Mouse (Mus musculus) MEL (cell line): Measurements from ENCODE around the gene Cbx6. TPM values are rescaled to one million over a fixed set of nuclear protein-coding genes. Genes with fewer than 3 reads are reported as not detected.

Source experiments
- DNase-seq: peaks from one replicate; pipeline ENCODE4 v3.0.0; 2011; ENCODE audit warnings: low read depth, low spot score
- H3K27ac ChIP-seq: 2 replicates; pipeline ENCODE4 v1.5.1; 2012; ENCODE audit warnings: low read depth, mild to moderate bottlenecking, control low read depth, low read length, moderate library complexity; ENCODE audit not compliant: control insufficient read depth
- H3K27me3 ChIP-seq, 2 experiments: fragments of 150-350 bp in 1 of 2; sonication (generic) in 1 of 2; 2 replicates each; pipeline ENCODE4 v1.6.1; 2012; ENCODE audit warnings: low read length in 2 of 2, mild to moderate bottlenecking in 2 of 2, improper control_type of control experiment in 1 of 2, moderate library complexity in 1 of 2; ENCODE audit not compliant: insufficient read depth in 2 of 2, control insufficient read depth in 1 of 2
- H3K36me3 ChIP-seq, 2 experiments: 2 replicates each; pipeline ENCODE4 v1.6.1; 2012 to 2014; ENCODE audit warnings: low read length in 2 of 2, improper control_type of control experiment in 1 of 2, inconsistent platforms in 1 of 2, mild to moderate bottlenecking in 1 of 2; ENCODE audit not compliant: insufficient read depth in 2 of 2, control insufficient read depth in 1 of 2
- H3K4me1 ChIP-seq, 2 experiments: fragments of 150-350 bp in 1 of 2; sonication (generic) in 1 of 2; 2 replicates each; pipeline ENCODE4 v1.6.1; 2012; ENCODE audit warnings: low read length in 2 of 2, improper control_type of control experiment in 1 of 2, mild to moderate bottlenecking in 1 of 2; ENCODE audit not compliant: insufficient read depth in 2 of 2, control insufficient read depth in 1 of 2
- H3K4me3 ChIP-seq, 2 experiments: fragments of 150-350 bp in 1 of 2; sonication (generic) in 1 of 2; 2 replicates each; pipeline ENCODE4 v1.5.1; 2012; ENCODE audit warnings: low read depth in 2 of 2, low read length in 2 of 2, mild to moderate bottlenecking in 2 of 2, moderate library complexity in 2 of 2, control low read depth in 1 of 2, improper control_type of control experiment in 1 of 2; ENCODE audit not compliant: control insufficient read depth in 1 of 2, insufficient read depth in 1 of 2
- H3K79me2 ChIP-seq: 2 replicates; pipeline ENCODE4 v1.6.1; 2012; ENCODE audit warnings: mild to moderate bottlenecking, low read length, moderate library complexity; ENCODE audit not compliant: control insufficient read depth, poor library complexity, insufficient read depth
- H3K9ac ChIP-seq: 2 replicates; pipeline ENCODE4 v1.6.1; 2012; ENCODE audit warnings: low read depth, mild to moderate bottlenecking, control low read depth, low read length, moderate library complexity; ENCODE audit not compliant: control insufficient read depth, poor library complexity, severe bottlenecking
- H3K9me3 ChIP-seq: fragments of 150-350 bp; sonication (generic); replicated peaks from 2 replicates; pipeline ENCODE4 v1.6.1; 2012; ENCODE audit warnings: mild to moderate bottlenecking, low read length, improper control_type of control experiment, moderate library complexity; ENCODE audit not compliant: insufficient read depth
- CHD1 ChIP-seq: IDR thresholded peaks from 2 replicates; pipeline ENCODE4 v1.6.1; 2012; ENCODE audit warnings: low read depth, mild to moderate bottlenecking, inconsistent platforms, low read length, improper control_type of control experiment
- CHD2 ChIP-seq: IDR thresholded peaks from 2 replicates; pipeline ENCODE4 v1.6.1; 2011; ENCODE audit warnings: low read length, improper control_type of control experiment
- CTCF ChIP-seq, 3 experiments: IDR thresholded peaks in 2 of 3; conservative IDR thresholded peaks in 1 of 3; 2 replicates each; pipeline ENCODE4 v1.5.1; 2011 to 2012; ENCODE audit warnings: low read length in 3 of 3, low read depth in 2 of 3, mild to moderate bottlenecking in 2 of 3, improper control_type of control experiment in 1 of 3, inconsistent platforms in 1 of 3, mixed read lengths in 1 of 3, moderate library complexity in 1 of 3; ENCODE audit not compliant: control insufficient read depth in 1 of 3, insufficient read depth in 1 of 3, poor library complexity in 1 of 3, severe bottlenecking in 1 of 3
- E2F4 ChIP-seq: IDR thresholded peaks from 2 replicates; pipeline ENCODE4 v1.6.1; 2011; ENCODE audit warnings: low read depth, low read length, improper control_type of control experiment, borderline replicate concordance
- ELF1 ChIP-seq: IDR thresholded peaks from 2 replicates; pipeline ENCODE4 v1.6.1; 2014; ENCODE audit warnings: low read depth, mild to moderate bottlenecking, inconsistent platforms, low read length, improper control_type of control experiment, moderate library complexity
- GABPA ChIP-seq: IDR thresholded peaks from 2 replicates; pipeline ENCODE4 v1.6.1; 2012; ENCODE audit warnings: low read depth, mild to moderate bottlenecking, inconsistent platforms, low read length, improper control_type of control experiment, moderate library complexity
- JUND ChIP-seq: IDR thresholded peaks from 2 replicates; pipeline ENCODE4 v1.6.1; 2011; ENCODE audit warnings: low read depth, mild to moderate bottlenecking, improper control_type of control experiment, low read length
- MAX ChIP-seq: IDR thresholded peaks from 2 replicates; pipeline ENCODE4 v1.6.1; 2011; ENCODE audit warnings: low read length, improper control_type of control experiment
- MAZ ChIP-seq: IDR thresholded peaks from 2 replicates; pipeline ENCODE4 v1.6.1; 2012; ENCODE audit warnings: low read depth, mild to moderate bottlenecking, inconsistent platforms, low read length, improper control_type of control experiment
- MEF2A ChIP-seq: IDR thresholded peaks from 2 replicates; pipeline ENCODE4 v1.6.1; 2014; ENCODE audit warnings: low read depth, mild to moderate bottlenecking, inconsistent platforms, low read length, improper control_type of control experiment; ENCODE audit not compliant: poor library complexity, insufficient replicate concordance, severe bottlenecking; ENCODE audit errors: extremely low read depth
- MXI1 ChIP-seq: IDR thresholded peaks from 2 replicates; pipeline ENCODE4 v1.6.1; 2011; ENCODE audit warnings: mild to moderate bottlenecking, low read depth, low read length, improper control_type of control experiment
- MYB ChIP-seq: IDR thresholded peaks from 2 replicates; pipeline ENCODE4 v1.6.1; 2011; ENCODE audit warnings: mild to moderate bottlenecking, low read depth, low read length, improper control_type of control experiment
- NELFE ChIP-seq: IDR thresholded peaks from 2 replicates; pipeline ENCODE4 v1.6.1; 2011; ENCODE audit warnings: low read depth, low read length, improper control_type of control experiment
- NRF1 ChIP-seq: IDR thresholded peaks from 2 replicates; pipeline ENCODE4 v1.6.1; 2014; ENCODE audit warnings: low read depth, mild to moderate bottlenecking, inconsistent platforms, low read length, improper control_type of control experiment, moderate library complexity; ENCODE audit not compliant: poor library complexity, insufficient read depth, severe bottlenecking
- POLR2A ChIP-seq, 2 experiments: IDR thresholded peaks; 2 replicates each; pipeline ENCODE4 v1.6.1; 2011 to 2012; ENCODE audit warnings: low read length in 2 of 2, mild to moderate bottlenecking in 2 of 2, control low read depth in 1 of 2, improper control_type of control experiment in 1 of 2, low read depth in 1 of 2, moderate library complexity in 1 of 2; ENCODE audit not compliant: control insufficient read depth in 1 of 2, insufficient read depth in 1 of 2, poor library complexity in 1 of 2
- POLR2AphosphoS5 ChIP-seq: IDR thresholded peaks from 2 replicates; pipeline ENCODE4 v1.6.1; 2012; ENCODE audit warnings: low read depth, borderline replicate concordance, mild to moderate bottlenecking, inconsistent platforms, low read length, moderate library complexity, mixed read lengths
- RAD21 ChIP-seq: IDR thresholded peaks from 2 replicates; pipeline ENCODE4 v1.6.1; 2011; ENCODE audit warnings: mild to moderate bottlenecking, low read depth, low read length, improper control_type of control experiment
- SIN3A ChIP-seq: IDR thresholded peaks from 2 replicates; pipeline ENCODE4 v1.6.1; 2012; ENCODE audit warnings: low read length, improper control_type of control experiment, inconsistent platforms
- SMC3 ChIP-seq: IDR thresholded peaks from 2 replicates; pipeline ENCODE4 v1.6.1; 2011; ENCODE audit warnings: low read depth, low read length, improper control_type of control experiment
- TAL1 ChIP-seq: IDR thresholded peaks from 2 replicates; pipeline ENCODE4 v1.6.1; 2012; ENCODE audit warnings: mild to moderate bottlenecking, inconsistent platforms, low read length, moderate library complexity, mixed read lengths
- TBP ChIP-seq: IDR thresholded peaks from 2 replicates; pipeline ENCODE4 v1.8.0; 2011; ENCODE audit warnings: low read depth, low read length, improper control_type of control experiment
- TCF12 ChIP-seq: IDR thresholded peaks from 2 replicates; pipeline ENCODE4 v1.6.1; 2014; ENCODE audit warnings: low read depth, mild to moderate bottlenecking, inconsistent platforms, low read length, improper control_type of control experiment, moderate library complexity
- ZC3H11A ChIP-seq: IDR thresholded peaks from 2 replicates; pipeline ENCODE4 v1.6.1; 2012; ENCODE audit warnings: low read depth, mild to moderate bottlenecking, inconsistent platforms, low read length, improper control_type of control experiment
- ZNF384 ChIP-seq: IDR thresholded peaks from 2 replicates; pipeline ENCODE4 v1.6.1; 2012; ENCODE audit warnings: low read depth, mild to moderate bottlenecking, inconsistent platforms, low read length, improper control_type of control experiment
- polyA plus RNA-seq, 2 experiments: library from polyadenylated mRNA; stranded (reverse) in 1 of 2; unstranded in 1 of 2; fragments of >175 nt in 1 of 2; fragments of >200 nt in 1 of 2; gene quantifications; 2 replicates each; pipeline versions ENCODE4 v1.2.1 to v1.2.4; 2012; ENCODE audit warnings: low replicate concordance in 2 of 2, low read depth in 1 of 2; ENCODE audit not compliant: insufficient read length in 2 of 2, insufficient read depth in 1 of 2, missing spikeins in 1 of 2
- total RNA-seq: library from RNA; depleted of rRNA; stranded (reverse); fragments of 300-350 nt; gene quantifications from 2 replicates; pipeline ENCODE4 v1.2.3, GENCODE M21; 2012

The Cbx6 gene
- total and polyA plus RNA-seq, 3 experiments, result 25.1 to 43.6 TPM; not detected in 1

DNA sequence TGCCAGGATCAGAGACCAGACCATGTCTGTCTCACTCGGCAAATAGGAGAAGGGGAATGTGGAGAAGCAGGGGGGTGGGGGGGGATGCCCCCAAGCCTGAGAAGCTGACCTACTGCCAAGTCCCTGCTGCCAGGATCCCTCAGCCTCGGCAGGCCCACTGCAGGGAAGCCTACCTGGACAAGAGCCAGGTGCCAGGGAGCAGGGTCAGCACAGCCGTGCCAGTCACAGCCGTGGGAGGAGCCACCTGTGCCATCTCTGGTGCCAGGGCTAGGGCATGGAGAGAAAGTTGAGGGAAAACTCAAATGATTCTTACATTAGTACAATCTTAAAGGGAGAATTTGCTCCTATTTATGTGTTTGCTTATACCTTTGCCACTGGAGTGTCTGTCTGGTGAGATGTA lies 32.2 kb downstream of the Cbx6 start:
- H3K9me3 ChIP-seq, result no peaks in the 10 kb centered on the region
- DNase-seq, result no peak
- no peak overlapping the region for H3K4me3 ChIP-seq
- H3K79me2 ChIP-seq, result no peaks in the 10 kb centered on the region
- 0 out of 4 replicates have a peak, but pooled peaks cover 0 to 2% of the 10 kb centered on the region in 2 experiments for H3K27me3 ChIP-seq
- no peaks in the 10 kb centered on the region for H3K4me1 ChIP-seq
- H3K9ac ChIP-seq, result no peak overlapping the region
- TF ChIP-seq CHD1 (no peak), TCF12 (no peak), TAL1 (no peak), NELFE (no peak), E2F4 (no peak), TBP (no peak), CTCF (IDR thresholded peaks at IDR 0.05 in 2 of 3, conservative IDR thresholded peaks at IDR 0.05 in 1 of 3; ENCODE audit: control insufficient read depth in 1 of 3, insufficient read depth in 1 of 3, low read depth in 2 of 3, low read length in 3 of 3, poor library complexity in 1 of 3, severe bottlenecking in 1 of 3) (no peak), POLR2AphosphoS5 (no peak), RAD21 (no peak), ZC3H11A (no peak), SIN3A (no peak), NRF1 (no peak), CHD2 (no peak), MXI1 (no peak), GABPA (no peak), MAZ (no peak), ELF1 (no peak), MYB (no peak), POLR2A (IDR thresholded peaks at IDR 0.05; ENCODE audit: control insufficient read depth in 1 of 2, insufficient read depth in 1 of 2, low read depth in 1 of 2, low read length in 2 of 2, poor library complexity in 1 of 2) (no peak), SMC3 (no peak)
- no peak overlapping the region for H3K27ac ChIP-seq
- no peaks in the 10 kb centered on the region for H3K36me3 ChIP-seq

DNA sequence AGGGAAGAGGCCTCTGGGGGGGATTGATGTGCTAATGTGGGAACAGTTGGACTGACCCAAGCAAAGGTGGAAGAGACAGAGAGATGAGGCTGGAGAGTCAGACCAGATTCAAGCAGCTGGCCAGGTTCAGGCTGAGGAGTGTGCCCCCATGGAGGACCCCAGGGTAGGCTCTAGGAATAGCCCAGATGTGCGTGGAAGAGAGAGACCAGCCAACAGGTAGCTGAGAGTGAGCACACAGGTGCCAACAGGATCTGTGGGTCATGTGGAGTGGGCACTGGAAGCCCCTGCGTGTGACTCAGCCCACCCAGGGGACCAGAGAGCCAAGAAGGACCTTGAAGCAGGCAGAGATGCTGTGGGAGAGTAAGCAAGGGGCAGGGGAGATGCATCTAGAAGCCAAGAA lies 32.8 kb downstream of the Cbx6 start:
- no peaks in the 10 kb centered on the region for H3K9me3 ChIP-seq
- no peaks in the 10 kb centered on the region for H3K79me2 ChIP-seq
- H3K9ac ChIP-seq, result no peak overlapping the region
- DNase-seq, result no peak
- H3K4me3 ChIP-seq, result no peak overlapping the region
- H3K27me3 ChIP-seq, result 0 out of 4 replicates have a peak, but pooled peaks cover 0 to 2% of the 10 kb centered on the region in 2 experiments
- TF ChIP-seq TAL1, result no peak
- TF ChIP-seq E2F4, result no peak
- TF ChIP-seq ZNF384, result no peak
- no peak for TF ChIP-seq GABPA
- TF ChIP-seq TBP, result no peak
- no peak for TF ChIP-seq JUND
- TF ChIP-seq TCF12, result no peak
- no peak for TF ChIP-seq POLR2A (IDR thresholded peaks at IDR 0.05; ENCODE audit: control insufficient read depth in 1 of 2, insufficient read depth in 1 of 2, low read depth in 1 of 2, low read length in 2 of 2, poor library complexity in 1 of 2)
- no peak for TF ChIP-seq MXI1
- TF ChIP-seq MAX, result no peak
- no peak for TF ChIP-seq MEF2A
- no peak for TF ChIP-seq SMC3
- H3K27ac ChIP-seq, result no peak overlapping the region
- no peaks in the 10 kb centered on the region for H3K36me3 ChIP-seq
- no peaks in the 10 kb centered on the region for H3K4me1 ChIP-seq
